Mouse (Mus musculus): ENCODE results near the gene Kcnj14. TPM values are rescaled to one million over a fixed set of nuclear protein-coding genes. Genes with fewer than 3 reads are reported as not detected.
A peak's percentile ranks its signal among the peaks of the same experiment; 100 is the strongest.

Gene Kcnj14
- polyA plus RNA-seq, 1 experiment = 0.36 TPM

DNA sequence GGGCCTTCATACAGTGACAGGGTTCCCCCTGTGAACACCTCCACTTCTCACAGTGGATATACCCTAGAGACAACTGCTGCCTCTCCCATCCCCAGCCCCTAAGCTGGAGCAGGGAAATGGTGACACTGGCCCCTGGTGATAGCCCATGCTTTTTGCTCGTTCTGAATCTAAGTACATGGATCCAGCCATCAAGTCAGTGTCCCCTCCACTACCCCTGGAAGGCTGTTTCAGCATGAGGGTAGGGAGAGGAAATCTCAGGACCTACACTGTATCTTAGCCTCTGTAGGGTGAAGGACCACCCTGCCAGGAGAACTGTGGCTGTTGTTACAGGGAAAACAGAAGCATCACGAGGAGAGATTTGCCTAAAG, 8.6 kb downstream of the Kcnj14 start:
- no peak for DNase-seq
- 79% methylated on average over 2 of the region's 2 CpGs for WGBS
- no peak overlapping the region for H3K27ac ChIP-seq (ENCODE audit: control insufficient read depth, insufficient read depth, low read length)
- no peaks in the 10 kb centered on the region for H3K27me3 ChIP-seq (ENCODE audit: control insufficient read depth, insufficient read depth, low read length)
- no peak overlapping the region for H3K4me3 ChIP-seq (ENCODE audit: control insufficient read depth, insufficient read depth, low read length)
- peaks cover 16% of the 10 kb centered on the region for H3K4me1 ChIP-seq (replicated peaks; ENCODE audit: control insufficient read depth, insufficient read depth, low read length)
- no peak for TF ChIP-seq POLR2A (IDR thresholded peaks at IDR 0.05; ENCODE audit: control insufficient read depth, extremely low read depth, insufficient read depth, low read length, poor library complexity)
- no peak for TF ChIP-seq CTCF (IDR thresholded peaks at IDR 0.05; ENCODE audit: borderline replicate concordance, control insufficient read depth, extremely low read depth, insufficient read depth, low read length, poor library complexity)
- peaks cover 16% of the 10 kb centered on the region for H3K36me3 ChIP-seq (ENCODE audit: control insufficient read depth, insufficient read depth, low read length)

DNA sequence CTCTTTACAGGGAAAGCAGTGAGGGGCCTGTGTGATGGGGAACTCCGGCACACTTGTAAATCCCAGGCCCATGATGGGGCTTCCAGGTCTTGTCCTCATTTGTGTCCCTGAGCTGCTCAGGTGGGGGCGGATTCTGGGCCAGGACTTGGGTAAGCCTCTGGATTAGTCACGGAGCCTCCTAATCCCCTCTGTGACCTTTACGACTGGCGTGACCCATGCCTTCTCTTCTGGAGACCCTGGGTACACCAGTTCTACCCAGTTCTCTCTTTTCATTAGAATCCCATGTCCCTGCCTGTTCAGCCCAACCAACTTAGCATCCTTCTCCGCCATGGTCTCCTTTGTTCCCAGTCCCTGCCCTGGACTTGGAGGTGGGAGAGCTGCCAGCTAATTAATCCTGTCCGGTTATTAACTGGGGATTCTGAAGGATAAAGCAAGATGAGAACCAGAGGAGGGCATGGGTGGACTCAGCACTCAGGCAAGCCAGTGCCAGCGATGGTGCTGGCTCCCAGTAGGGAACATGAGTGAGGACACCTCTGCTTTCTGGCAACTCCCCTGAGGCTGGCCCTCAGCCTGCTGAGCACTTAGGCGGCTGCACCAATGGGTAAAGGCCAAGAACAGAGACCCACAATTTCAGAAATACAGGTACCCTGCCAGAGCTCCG, 9.1 kb downstream of the Kcnj14 start:
- H3K27ac ChIP-seq (ENCODE audit: control insufficient read depth, insufficient read depth, low read length) = no peak overlapping the region
- H3K4me1 ChIP-seq (replicated peaks; ENCODE audit: control insufficient read depth, insufficient read depth, low read length) = peaks cover 16% of the 10 kb centered on the region
- H3K27me3 ChIP-seq (ENCODE audit: control insufficient read depth, insufficient read depth, low read length) = no peaks in the 10 kb centered on the region
- TF ChIP-seq POLR2A (IDR thresholded peaks at IDR 0.05; ENCODE audit: control insufficient read depth, extremely low read depth, insufficient read depth, low read length, poor library complexity) = no peak
- no peak for TF ChIP-seq CTCF (IDR thresholded peaks at IDR 0.05; ENCODE audit: borderline replicate concordance, control insufficient read depth, extremely low read depth, insufficient read depth, low read length, poor library complexity)
- WGBS = 92% methylated on average over 10 of the region's 10 CpGs
- peaks cover 21% of the 10 kb centered on the region for H3K36me3 ChIP-seq (ENCODE audit: control insufficient read depth, insufficient read depth, low read length)
- H3K4me3 ChIP-seq (ENCODE audit: control insufficient read depth, insufficient read depth, low read length) = no peak overlapping the region
- no peak for DNase-seq

DNA sequence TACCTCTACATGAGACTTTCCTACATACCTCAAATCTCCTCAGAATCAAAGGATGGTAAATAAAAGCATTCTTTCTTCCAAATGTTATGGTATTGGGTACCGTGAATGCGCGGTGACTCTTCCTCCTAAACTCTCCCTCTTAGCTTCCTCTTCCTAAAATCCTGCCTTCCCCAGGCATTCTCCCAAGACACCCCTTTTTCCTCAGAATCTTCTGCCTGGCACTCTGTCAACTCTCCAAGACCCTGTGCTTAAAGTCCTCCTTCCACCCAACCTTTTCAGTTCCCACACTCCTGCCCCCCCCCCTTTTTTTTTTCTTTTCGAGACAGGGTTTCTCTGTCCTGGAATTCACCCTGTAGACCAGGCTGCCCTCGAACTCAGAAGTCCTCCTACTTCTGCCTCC, 9.7 kb downstream of the Kcnj14 start:
- no peak for TF ChIP-seq CTCF (IDR thresholded peaks at IDR 0.05; ENCODE audit: borderline replicate concordance, control insufficient read depth, extremely low read depth, insufficient read depth, low read length, poor library complexity)
- TF ChIP-seq POLR2A (IDR thresholded peaks at IDR 0.05; ENCODE audit: control insufficient read depth, extremely low read depth, insufficient read depth, low read length, poor library complexity) = no peak
- no peak overlapping the region for H3K27ac ChIP-seq (ENCODE audit: control insufficient read depth, insufficient read depth, low read length)
- no peak for DNase-seq
- H3K27me3 ChIP-seq (ENCODE audit: control insufficient read depth, insufficient read depth, low read length) = no peaks in the 10 kb centered on the region
- H3K4me3 ChIP-seq (ENCODE audit: control insufficient read depth, insufficient read depth, low read length) = no peak overlapping the region
- 4% methylated on average over 5 of the region's 5 CpGs for WGBS
- peaks cover 16% of the 10 kb centered on the region for H3K4me1 ChIP-seq (replicated peaks; ENCODE audit: control insufficient read depth, insufficient read depth, low read length)
- peaks cover 27% of the 10 kb centered on the region for H3K36me3 ChIP-seq (ENCODE audit: control insufficient read depth, insufficient read depth, low read length)

DNA sequence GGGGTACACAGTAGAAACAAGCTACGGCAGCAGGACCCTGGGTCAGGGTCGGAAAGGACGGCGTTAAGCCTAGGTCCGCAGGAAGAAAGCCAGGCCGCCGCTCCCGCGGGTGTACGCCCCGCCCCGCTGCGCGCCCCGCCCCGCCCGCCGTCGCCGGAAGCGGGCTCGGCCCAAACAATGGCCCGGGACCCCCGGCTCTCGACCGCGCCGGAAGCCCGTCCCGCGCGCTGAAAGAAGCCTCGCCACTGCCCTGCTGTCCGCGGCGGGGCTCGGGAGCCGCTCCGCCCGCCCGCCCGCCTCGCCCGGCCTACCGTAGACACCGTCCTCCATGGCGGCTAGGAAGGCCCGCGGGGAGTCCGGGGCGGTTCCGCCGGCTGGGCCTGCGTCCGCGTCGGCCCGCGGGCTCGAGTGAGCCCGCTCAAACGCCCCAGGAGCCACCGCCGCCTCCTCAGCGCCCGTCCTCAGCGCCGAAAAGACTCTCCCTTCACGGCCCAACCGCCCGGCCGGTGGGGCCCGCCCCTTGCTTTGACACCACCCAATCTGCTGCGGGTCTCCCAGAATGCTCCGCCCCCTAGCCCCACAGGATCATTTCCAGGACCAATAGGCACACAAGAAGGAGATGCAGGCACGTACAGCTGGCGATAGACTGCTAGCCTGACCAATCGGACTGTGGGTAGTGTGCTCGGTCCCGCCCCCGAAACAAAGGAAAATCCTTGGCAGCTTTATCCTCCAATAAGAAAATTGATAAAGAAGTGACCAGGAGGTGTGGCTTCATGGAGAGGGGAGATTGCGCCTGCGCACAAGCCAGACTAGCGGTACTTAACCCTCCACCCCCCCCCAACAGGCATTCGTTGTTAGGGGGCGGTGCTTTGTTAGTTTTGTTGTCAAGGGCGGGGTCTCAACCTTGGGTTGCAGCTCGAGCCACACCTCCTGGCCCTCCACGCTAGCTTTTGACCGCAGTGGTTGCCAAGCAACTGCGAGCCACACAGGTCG, 10.5 kb downstream of the Kcnj14 start, which contains the start of gene Cyth2:
Cyth2 (minus strand) TSS at position 795 of the 993 bp plus-strand sequence.
- no peak; the same call in 1 of the 2 replicates for TF ChIP-seq CTCF (IDR thresholded peaks at IDR 0.05; ENCODE audit: borderline replicate concordance, control insufficient read depth, extremely low read depth, insufficient read depth, low read length, poor library complexity)
- peak; percentile 70; the same call in 1 of the 2 replicates for TF ChIP-seq POLR2A (IDR thresholded peaks at IDR 0.05; ENCODE audit: control insufficient read depth, extremely low read depth, insufficient read depth, low read length, poor library complexity)
- H3K4me3 ChIP-seq (ENCODE audit: control insufficient read depth, insufficient read depth, low read length) = peak within 1 kb of the TSS; percentile 92
- peaks cover 16% of the 10 kb centered on the region for H3K4me1 ChIP-seq (replicated peaks; ENCODE audit: control insufficient read depth, insufficient read depth, low read length)
- under 1% methylated on average over 92 of the region's 92 CpGs for WGBS
- DNase-seq = peak; percentile 99
- H3K27ac ChIP-seq (ENCODE audit: control insufficient read depth, insufficient read depth, low read length) = peak within 1 kb of the TSS; percentile 80
- peaks cover 35% of the 10 kb centered on the region for H3K36me3 ChIP-seq (ENCODE audit: control insufficient read depth, insufficient read depth, low read length)
- H3K27me3 ChIP-seq (ENCODE audit: control insufficient read depth, insufficient read depth, low read length) = no peaks in the 10 kb centered on the region

DNA sequence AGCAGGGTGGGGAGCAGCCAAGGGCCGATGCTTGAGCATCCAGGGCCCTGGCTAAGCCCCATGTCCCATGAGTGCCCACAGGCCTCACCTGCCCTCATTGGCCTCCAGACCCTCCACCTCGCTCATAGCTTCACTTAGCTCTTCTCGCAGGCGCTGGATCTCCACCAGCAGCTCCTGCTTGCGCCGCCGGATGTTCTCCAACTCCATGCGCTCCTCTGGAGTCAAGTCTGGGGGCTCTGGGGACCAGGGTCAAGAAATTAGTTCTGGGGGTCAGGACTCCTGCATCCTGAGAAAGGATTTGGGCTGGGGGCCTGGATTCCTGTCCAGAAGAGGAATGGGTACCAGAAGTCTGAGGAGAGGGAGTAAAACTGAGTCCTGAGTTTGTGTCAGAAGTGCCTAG, 11.7 kb downstream of the Kcnj14 start:
- 97% methylated on average over 8 of the region's 8 CpGs for WGBS
- H3K4me1 ChIP-seq (replicated peaks; ENCODE audit: control insufficient read depth, insufficient read depth, low read length) = peaks cover 16% of the 10 kb centered on the region
- no peak overlapping the region for H3K4me3 ChIP-seq (ENCODE audit: control insufficient read depth, insufficient read depth, low read length)
- peaks cover 46% of the 10 kb centered on the region for H3K36me3 ChIP-seq (ENCODE audit: control insufficient read depth, insufficient read depth, low read length)
- no peak for TF ChIP-seq POLR2A (IDR thresholded peaks at IDR 0.05; ENCODE audit: control insufficient read depth, extremely low read depth, insufficient read depth, low read length, poor library complexity)
- TF ChIP-seq CTCF (IDR thresholded peaks at IDR 0.05; ENCODE audit: borderline replicate concordance, control insufficient read depth, extremely low read depth, insufficient read depth, low read length, poor library complexity) = no peak
- H3K27me3 ChIP-seq (ENCODE audit: control insufficient read depth, insufficient read depth, low read length) = no peaks in the 10 kb centered on the region
- H3K27ac ChIP-seq (ENCODE audit: control insufficient read depth, insufficient read depth, low read length) = no peak overlapping the region
- DNase-seq = no peak

DNA sequence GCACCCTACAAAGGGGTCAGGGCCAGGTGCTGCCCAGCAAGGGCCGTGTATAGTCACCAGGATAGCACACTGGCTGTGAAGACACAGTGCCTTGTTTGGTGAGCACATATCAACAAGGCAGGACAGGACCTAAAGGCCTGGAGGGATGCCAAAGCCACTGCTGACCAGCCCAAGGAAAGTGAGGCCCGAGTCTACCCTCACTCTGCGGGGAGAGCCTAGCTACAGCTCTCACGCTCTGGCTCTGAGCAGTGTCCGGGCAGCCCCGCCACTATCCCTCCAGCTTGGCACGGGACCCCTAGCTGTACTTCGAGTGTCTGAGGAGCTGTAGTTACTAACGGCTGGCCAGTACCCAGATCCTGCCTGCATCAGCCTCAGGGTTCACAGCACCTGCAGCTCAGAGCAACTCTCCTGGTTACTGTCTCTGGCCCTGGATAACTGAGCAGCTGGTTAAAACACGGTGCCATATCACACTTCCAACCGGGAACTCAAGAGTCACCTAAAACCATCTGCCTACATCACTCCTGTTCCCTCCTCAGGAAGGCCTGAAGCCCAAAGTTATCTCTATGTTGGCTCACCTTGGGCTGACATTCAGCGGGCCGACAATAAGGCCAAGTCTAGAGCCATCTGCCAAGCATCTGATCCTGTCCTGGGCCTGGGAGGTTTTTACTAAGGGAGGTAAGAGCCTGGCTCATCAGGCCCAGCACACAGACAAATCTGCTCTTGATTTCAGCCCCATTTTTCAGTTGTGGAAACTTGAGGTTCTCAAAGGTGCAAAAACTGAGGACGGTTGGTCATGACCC, 15.1 kb downstream of the Kcnj14 start:
- Histone ChIP-seq H3K27ac (ENCODE audit: control insufficient read depth, insufficient read depth, low read length) (no peak overlapping the region), H3K27me3 (ENCODE audit: control insufficient read depth, insufficient read depth, low read length) (no peaks in the 10 kb centered on the region), H3K36me3 (ENCODE audit: control insufficient read depth, insufficient read depth, low read length) (peaks cover 54% of the 10 kb centered on the region), H3K4me3 (ENCODE audit: control insufficient read depth, insufficient read depth, low read length) (no peak overlapping the region), H3K4me1 (replicated peaks; ENCODE audit: control insufficient read depth, insufficient read depth, low read length) (peaks cover 9% of the 10 kb centered on the region)
- 94% methylated on average over 14 of the region's 14 CpGs for WGBS
- no peak for DNase-seq
- TF ChIP-seq CTCF (IDR thresholded peaks at IDR 0.05; ENCODE audit: borderline replicate concordance, control insufficient read depth, extremely low read depth, insufficient read depth, low read length, poor library complexity) (no peak), POLR2A (IDR thresholded peaks at IDR 0.05; ENCODE audit: control insufficient read depth, extremely low read depth, insufficient read depth, low read length, poor library complexity) (no peak)

All from thymus, adult 2 months (tissue).